Mouse (Mus musculus): ENCODE data around the gene Shc3.
A peak's percentile ranks its signal among the peaks of the same experiment; 100 is the strongest.

Shc3 gene

GRCm38 (mm10) chr13:51419501-51419900, 149.7 kb downstream of the Shc3 start:
- no peak for DNase-seq (ENCODE audit: inconsistent age in 2 of 2, low spot score in 1 of 2)

DNA sequence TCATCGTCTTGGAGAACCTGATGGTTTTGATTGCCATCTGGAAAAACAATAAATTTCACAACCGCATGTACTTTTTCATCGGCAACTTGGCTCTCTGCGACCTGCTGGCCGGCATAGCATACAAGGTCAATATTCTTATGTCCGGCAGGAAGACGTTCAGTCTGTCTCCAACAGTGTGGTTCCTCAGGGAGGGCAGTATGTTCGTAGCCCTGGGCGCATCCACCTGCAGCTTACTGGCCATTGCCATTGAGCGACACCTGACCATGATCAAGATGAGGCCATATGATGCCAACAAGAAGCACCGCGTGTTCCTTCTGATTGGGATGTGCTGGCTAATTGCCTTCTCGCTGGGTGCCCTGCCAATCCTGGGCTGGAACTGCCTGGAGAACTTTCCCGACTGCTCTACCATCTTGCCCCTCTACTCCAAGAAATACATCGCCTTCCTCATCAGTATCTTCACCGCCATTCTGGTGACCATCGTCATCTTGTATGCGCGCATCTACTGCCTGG, 150.2 kb downstream of the Shc3 start:
- DNase-seq (ENCODE audit: inconsistent age in 2 of 2, low spot score in 1 of 2), result no peak

DNA sequence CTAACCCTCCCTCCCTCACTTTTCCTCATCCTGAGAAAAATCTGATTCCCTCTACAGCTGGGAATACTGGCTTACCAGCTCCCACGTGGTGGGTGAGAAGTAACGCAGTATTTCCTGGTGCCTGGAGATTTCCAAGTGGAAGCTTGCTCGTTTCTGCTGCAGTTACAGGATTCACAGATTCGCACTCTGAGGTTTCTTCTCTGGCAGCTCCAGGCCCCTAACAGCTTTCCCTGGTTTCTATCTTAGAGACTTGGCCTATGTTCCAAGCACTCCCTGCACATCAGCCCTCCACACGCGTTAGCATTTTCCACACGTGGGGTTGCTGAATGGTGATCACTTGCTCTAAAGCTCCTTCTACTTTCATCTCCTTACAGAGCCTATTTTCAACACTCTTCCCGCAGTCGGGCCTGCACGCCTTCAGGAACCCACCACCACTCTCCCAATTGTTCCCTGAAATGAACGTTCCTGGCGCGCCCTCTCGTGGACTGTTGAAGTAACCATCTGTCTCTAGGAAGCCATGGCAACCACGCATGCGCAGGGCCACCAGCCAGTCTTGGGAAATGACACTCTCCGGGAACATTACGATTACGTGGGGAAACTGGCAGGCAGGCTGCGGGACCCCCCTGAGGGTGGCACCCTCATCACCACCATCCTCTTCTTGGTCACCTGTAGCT, 150.8 kb downstream of the Shc3 start:
- peak; percentile 93 to 98 for DNase-seq (ENCODE audit: inconsistent age in 2 of 2, low spot score in 1 of 2)

DNA sequence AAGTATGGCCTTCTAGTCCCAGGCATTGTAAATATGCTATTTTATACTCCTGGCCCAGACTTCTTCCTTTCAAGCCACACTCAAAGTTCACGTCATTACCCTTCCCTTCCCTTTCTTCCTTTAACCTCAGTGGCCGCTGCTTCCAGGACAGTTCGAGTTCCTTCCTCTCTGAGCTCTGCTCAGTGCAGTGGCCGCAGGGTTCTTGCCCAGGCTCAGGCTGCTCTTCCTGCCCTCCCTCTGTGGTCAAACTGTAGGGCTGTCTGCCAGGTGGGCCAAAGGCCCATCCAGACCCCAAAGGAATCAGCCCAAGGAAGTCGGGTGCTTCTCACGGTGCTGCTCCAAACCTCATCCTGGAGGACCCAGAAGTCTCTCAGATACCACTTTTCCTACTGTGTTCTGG, 151.4 kb downstream of the Shc3 start:
- DNase-seq (ENCODE audit: inconsistent age in 2 of 2, low spot score in 1 of 2), result no peak

DNA sequence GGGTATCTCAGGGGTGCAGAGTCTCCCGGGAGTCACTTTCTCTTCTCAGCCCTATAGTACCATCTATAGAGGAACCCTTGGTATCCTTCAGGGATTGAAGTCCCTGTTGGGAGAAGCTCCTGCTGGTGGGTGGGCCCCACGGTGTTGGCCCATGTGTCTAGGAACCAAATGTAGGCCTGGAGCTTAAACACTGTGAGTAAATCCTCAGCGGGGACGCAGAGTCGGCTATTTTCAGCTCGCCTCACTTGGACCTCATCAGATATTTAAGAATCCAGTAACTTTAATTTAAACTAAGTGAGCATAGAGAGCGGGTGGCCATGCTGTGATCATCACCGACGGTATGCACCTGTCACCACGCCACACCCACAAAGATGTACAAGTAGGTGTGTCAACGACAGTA, 152.5 kb downstream of the Shc3 start:
- DNase-seq (ENCODE audit: inconsistent age in 2 of 2, low spot score in 1 of 2), result no peak

- peak in 1 of 2 experiments; percentile 56 for DNase-seq (ENCODE audit: inconsistent age in 2 of 2, low spot score in 1 of 2)
These were observed 155.8 kb downstream of the Shc3 start for GRCm38 (mm10) chr13:51413461-51413860.

- no peak for DNase-seq (ENCODE audit: inconsistent age in 2 of 2, low spot score in 1 of 2)
These were observed 157.4 kb downstream of the Shc3 start for GRCm38 (mm10) chr13:51411696-51412430.

DNA sequence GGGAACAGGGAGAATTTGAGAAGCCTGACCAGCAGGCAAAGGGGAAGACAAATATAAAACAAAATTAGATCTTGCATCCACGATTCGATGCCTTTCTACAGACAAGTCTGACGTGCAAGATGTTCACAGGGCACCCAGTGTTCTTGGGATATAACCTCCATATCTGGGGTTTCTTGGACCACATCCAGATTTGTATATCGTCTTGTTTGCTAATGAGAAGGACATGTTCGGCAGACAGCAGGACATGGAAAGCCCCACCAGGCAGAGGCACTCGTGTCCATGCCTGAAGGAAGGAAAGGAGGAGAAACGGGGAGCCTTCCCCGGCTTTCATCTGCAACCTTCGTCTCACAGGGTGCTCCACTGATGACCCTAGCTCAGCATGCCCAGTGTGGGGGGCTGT, 158.0 kb downstream of the Shc3 start:
- DNase-seq (ENCODE audit: inconsistent age in 2 of 2, low spot score in 1 of 2), result no peak

- DNase-seq (ENCODE audit: inconsistent age in 2 of 2, low spot score in 1 of 2), result no peak
These were observed 159.2 kb downstream of the Shc3 start for GRCm38 (mm10) chr13:51409936-51410481.

- peak; percentile 62 to 82 for DNase-seq (ENCODE audit: inconsistent age in 2 of 2, low spot score in 1 of 2)
These were observed 160.7 kb downstream of the Shc3 start, which contains the start of gene S1pr3 for GRCm38 (mm10) chr13:51408519-51409001. Gene S1pr3, plus strand, starts transcription at chr13:51408639.

DNA sequence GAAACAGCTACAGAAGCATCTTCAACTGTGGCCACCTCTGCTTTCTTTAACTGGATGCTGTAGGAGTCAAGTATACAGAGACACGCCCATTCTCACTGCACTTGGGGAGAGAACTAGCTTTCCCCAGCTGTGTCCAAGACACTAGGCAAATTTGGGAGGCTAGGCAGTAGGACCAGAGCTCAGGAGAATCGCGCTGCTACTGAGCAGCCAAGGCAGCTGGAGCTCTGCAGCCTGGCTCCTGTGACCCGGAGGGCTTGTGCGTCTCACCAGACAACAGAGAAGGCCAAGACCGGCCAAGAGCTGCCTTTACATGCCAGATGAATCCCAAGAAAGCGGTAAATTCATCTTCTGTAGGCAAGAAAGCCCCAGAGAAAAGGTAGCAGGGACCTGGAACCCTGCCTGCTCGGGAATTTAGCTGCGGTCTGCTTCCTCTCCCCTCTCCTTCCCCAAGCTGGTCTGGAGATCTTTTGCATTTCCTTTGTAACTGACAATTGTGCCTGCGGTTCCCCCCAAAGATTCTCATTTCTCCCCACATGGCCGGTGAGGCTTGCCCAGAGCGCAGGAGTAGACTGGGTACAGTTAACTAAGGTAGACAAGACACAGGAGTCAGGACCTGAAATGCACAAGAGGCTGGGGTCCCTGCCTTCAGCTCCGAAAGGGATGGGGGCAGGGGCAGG, 161.5 kb downstream of the Shc3 start:
- DNase-seq (ENCODE audit: inconsistent age in 2 of 2, low spot score in 1 of 2), result no peak

DNA sequence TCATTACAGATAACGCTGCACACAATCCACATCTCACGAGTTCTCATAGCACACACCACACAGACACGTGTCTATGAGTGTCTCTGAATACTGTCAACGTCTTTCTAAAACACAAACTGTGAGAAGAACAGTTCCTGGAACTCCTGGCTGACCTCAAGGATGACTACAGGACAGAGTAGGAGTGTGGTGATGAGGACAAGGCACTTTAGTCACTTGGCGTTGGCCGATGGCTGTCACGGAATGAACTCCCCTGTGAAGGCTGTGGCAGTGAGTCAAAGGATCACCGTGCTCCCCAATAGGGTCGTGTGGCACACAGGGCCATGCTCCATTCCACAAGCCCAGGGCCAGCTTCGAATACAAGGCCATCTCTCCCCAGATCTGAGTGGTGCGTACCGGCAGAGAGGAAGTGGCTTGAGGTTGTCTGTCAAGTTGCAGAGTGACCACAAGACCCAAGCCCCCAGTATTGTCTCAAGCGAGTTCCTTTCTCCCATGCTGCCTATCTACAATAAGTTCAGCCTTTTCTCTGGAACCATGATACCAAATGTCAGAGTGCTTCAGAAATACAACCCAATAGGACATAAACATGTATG, 163.4 kb downstream of the Shc3 start:
- peak in 1 of 2 experiments; percentile 51 for DNase-seq (ENCODE audit: inconsistent age in 2 of 2, low spot score in 1 of 2)

GRCm38 (mm10) chr13:51404566-51404965, 164.7 kb downstream of the Shc3 start:
- peak; percentile 32 to 74 for DNase-seq (ENCODE audit: inconsistent age in 2 of 2, low spot score in 1 of 2)

DNA sequence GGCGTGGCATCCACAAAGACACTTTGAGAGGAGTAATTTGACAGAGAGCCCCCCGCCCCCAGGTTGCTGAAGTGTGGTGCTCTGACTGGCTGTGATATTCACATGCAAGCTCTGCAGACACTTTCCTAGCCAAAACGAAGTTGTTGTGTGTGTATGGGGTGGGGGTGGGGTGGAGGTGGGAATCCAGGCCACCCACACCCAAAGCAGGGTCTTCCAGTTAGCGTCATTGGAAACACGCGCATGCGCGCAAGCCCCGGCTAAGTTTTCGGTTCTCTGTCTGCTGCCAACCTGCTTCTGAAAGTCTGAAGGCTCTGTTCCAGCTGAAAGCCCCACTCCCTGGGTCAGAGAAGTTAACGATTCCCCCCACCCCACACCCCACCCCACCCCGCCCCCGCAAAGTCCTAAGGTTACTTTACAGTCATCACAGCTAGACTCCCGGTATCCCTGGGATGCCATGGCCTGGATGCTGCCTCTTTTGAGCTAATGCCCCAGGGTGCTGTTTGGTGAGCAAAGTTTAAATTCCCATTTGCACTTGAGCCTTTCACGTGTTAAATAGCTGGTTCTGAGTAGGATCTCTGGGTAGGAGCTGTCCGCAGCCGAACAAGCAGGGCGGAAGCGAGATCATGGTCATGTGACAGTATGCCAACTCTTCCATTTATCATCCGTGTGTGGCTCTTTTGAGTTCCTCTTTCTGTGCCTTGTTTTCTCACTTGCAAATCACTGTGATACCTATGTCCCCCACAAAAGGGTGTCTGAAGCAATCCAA, 168.3 kb downstream of the Shc3 start:
- DNase-seq (ENCODE audit: inconsistent age in 2 of 2, low spot score in 1 of 2), result peak; percentile 54 to 81

DNA sequence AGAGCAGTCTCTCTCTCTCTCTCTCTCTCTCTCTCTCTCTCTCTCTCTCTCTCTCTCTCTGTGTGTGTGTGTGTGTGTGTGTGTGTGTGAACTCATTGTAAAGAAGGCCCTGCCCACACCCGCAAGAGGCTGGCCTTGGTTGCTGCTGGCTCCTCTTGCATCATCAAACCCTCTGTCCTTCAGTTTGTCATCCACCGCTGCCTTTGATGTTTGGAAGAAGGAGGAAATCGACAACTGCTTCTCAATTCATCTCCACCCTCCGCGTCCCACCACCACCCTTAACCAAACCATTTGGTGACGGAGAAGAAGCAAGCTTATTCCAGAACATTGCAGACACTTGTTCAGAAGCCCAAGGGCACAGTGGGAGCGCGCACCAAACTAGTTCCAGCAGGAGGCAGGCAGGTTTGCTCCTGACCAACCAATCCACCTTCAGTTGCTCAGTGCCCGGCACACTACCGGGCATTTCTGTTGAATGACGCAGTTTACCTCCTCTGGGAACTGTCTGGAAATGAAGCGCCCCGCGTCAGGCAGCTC, 169.0 kb downstream of the Shc3 start:
- DNase-seq (ENCODE audit: inconsistent age in 2 of 2, low spot score in 1 of 2), result peak; percentile 84 to 95

DNA sequence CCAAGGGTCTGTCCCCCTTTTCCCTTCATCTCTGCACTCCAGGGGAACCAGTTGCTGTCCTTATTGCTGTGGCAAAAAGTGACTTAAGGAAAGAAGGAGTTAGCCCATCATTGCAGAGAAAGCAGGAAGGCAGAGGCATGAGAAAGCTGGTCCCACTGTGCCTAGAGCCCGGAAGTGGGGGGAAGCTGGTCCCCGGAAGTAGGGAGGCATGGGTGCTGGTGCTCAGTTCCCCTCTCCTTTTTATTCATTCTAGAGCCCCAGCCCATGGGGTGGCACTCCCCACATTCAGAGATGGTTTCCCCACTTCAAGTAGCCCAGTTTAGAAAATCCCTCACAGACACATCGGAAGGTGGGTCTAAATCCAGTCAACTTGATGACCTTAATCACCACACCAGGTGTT, 169.7 kb downstream of the Shc3 start:
- DNase-seq (ENCODE audit: inconsistent age in 2 of 2, low spot score in 1 of 2), result peak in 1 of 2 experiments; percentile 79

DNA sequence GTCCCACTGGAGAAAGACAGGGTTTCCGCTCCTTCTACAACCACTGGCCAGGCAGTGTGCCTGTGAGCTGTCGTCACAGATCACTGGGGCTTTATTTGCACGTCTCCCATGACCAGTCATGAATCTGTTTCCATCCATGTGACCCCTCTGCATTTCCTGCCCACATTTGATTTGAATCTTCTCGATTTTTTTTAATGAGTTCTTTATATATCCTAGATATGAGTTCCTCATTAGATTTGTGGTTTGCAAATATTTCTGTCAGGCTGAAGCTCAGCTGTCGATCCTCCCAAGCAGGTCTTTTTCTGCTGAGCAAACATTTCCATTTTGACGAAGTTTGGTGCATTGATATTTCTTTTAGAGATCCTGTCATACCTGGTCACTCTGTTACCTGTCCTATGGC, 171.4 kb downstream of the Shc3 start:
- no peak for DNase-seq (ENCODE audit: inconsistent age in 2 of 2, low spot score in 1 of 2)

GRCm38 (mm10) chr13:51392256-51392655, 177.0 kb downstream of the Shc3 start:
- no peak for DNase-seq (ENCODE audit: inconsistent age in 2 of 2, low spot score in 1 of 2)

DNA sequence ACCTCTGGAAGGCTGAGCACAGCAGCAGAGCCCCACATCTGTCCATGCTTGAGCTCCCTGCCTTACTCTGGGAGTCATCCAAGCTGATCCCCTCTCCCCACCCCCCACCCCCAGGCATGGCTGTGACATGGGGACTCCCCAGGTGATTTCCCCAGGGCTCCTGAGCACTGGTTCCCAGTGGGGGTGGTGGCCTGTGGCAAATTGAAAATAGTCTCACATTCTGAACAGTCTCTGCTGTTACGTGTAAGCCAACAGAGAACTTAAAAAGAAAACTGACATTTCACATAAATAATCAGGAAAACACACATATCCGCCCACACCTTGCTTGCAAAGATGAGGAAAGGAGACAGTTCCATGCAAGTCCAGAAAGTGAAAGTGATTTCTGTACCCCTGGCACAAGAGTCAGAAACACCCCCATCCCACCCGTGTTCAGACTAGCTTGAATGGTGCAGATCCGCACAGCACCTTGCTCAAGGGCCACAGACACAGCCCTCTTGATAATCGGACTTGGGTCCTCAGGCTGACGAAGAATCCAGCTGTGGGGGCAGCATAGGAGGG, 177.8 kb downstream of the Shc3 start:
- no peak for DNase-seq (ENCODE audit: inconsistent age in 2 of 2, low spot score in 1 of 2)

DNA sequence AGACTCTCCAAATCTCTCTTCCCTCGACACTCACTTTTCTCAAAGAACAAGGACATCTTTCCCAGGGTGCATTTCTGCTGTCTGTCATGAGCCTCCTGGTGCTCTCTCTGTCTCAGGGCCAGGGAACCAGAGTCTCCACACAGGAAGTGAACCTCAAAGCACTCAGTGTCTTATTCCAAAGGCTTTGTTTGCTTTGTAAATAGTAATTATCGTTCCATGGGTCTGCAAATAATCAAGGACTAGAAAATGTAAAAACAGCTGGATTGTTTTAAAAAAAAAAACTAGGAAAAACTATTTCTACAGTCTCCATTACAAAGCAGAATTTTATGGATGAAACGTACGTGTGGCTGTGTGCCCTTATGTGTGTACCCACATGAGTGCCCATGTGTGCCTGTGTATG, 178.8 kb downstream of the Shc3 start:
- no peak for DNase-seq (ENCODE audit: inconsistent age in 2 of 2, low spot score in 1 of 2)

All from adrenal gland, adult (tissue).